Mouse (Mus musculus) stomach, embryonic 14.5 days (tissue): ENCODE data around the gene Narfl. TPM values are rescaled to one million over a fixed set of nuclear protein-coding genes. Genes with fewer than 3 reads are reported as not detected.
A peak's percentile ranks its signal among the peaks of the same experiment; 100 is the strongest.

ENCODE experiments used
- ATAC-seq: fragments of 200-750 bp; cut with Nextera tagmentation; 2 replicates; pipeline ENCODE4 v1.8.0; 2017; ENCODE audit warnings: low read depth, moderate TSS enrichment; ENCODE audit not compliant: insufficient number of reproducible peaks, insufficient read depth, low FRiP score
- H3K27ac ChIP-seq: fragments of 300-500 bp; sonication (generic); 2 replicates; pipeline ENCODE4 v1.5.1; 2014; ENCODE audit warnings: mild to moderate bottlenecking, low read length, moderate library complexity, mixed read lengths
- H3K27me3 ChIP-seq: fragments of 300-500 bp; sonication (generic); 2 replicates; pipeline ENCODE4 v1.6.1; 2014; ENCODE audit warnings: low read length, control low read depth, mixed read lengths; ENCODE audit not compliant: control insufficient read depth, insufficient read depth
- H3K36me3 ChIP-seq: fragments of 300-500 bp; sonication (generic); 2 replicates; pipeline ENCODE4 v1.6.1; 2014; ENCODE audit warnings: mild to moderate bottlenecking, control low read depth, low read length, moderate library complexity, mixed read lengths; ENCODE audit not compliant: control insufficient read depth, insufficient read depth
- H3K4me1 ChIP-seq: fragments of 300-500 bp; sonication (generic); 2 replicates; pipeline ENCODE4 v1.6.1; 2014; ENCODE audit warnings: low read length, control low read depth, mixed read lengths; ENCODE audit not compliant: control insufficient read depth, insufficient read depth
- H3K4me2 ChIP-seq: fragments of 300-500 bp; sonication (generic); replicated peaks from 2 replicates; pipeline ENCODE4 v1.6.1; 2014; ENCODE audit warnings: low read depth, low read length, control low read depth
- H3K4me3 ChIP-seq: fragments of 300-500 bp; sonication (generic); 2 replicates; pipeline ENCODE4 v1.5.1; 2014; ENCODE audit warnings: low read depth, low read length, control low read depth
- H3K9ac ChIP-seq: fragments of 300-500 bp; sonication (generic); replicated peaks from 2 replicates; pipeline ENCODE4 v1.6.1; 2014; ENCODE audit warnings: low read depth, mild to moderate bottlenecking, control low read depth, low read length, moderate library complexity, mixed read lengths
- H3K9me3 ChIP-seq: fragments of 300-500 bp; sonication (generic); 2 replicates; pipeline ENCODE4 v1.6.1; 2016; ENCODE audit warnings: low read depth, low read length, control low read depth; ENCODE audit not compliant: control insufficient read depth
- WGBS: fragments of 180-500 bp; shearing (Covaris S2); extraction: QIAGEN DNeasy Blood & Tissue Kit; methylation state at CpG from one replicate; pipeline ENCODE4 v1.1.7; 2014; 5-methylcytosine and 5-hydroxymethylcytosine counted together
- microRNA-seq: library from miRNA; unstranded; fragments of <30 nt; microRNA quantifications from one replicate; pipeline ENCODE4, GENCODE M21; 2016
- polyA plus RNA-seq: library from polyadenylated mRNA; unstranded; fragments of >200 nt; fragmentation: Nextera tagmentation; extraction: Ambion mirVana; gene quantifications from 2 replicates; pipeline ENCODE4 v1.2.1, GENCODE M21; 2014

Narfl gene
- polyA plus RNA-seq, 1 experiment from 2014 or later = 26.0 TPM

GRCm38 (mm10) chr17:25832436-25833290 is 59.1 kb downstream of the Narfl start:
- Histone ChIP-seq H3K4me2 (peak overlapping the region; percentile 99), H3K27ac (peak overlapping the region; percentile 94), H3K9me3 (no peaks in the 10 kb centered on the region), H3K36me3 (peaks cover 25% of the 10 kb centered on the region), H3K9ac (peak overlapping the region; percentile 74), H3K4me3 (peak overlapping the region; percentile 81), H3K27me3 (no peaks in the 10 kb centered on the region), H3K4me1 (peaks cover 60% of the 10 kb centered on the region)
- WGBS = under 1% methylated on average over 70 of the region's 77 CpGs
- ATAC-seq = peak; percentile 87

Small RNA genes within 50 kb of the gene (microRNA-seq; reads per million reads assigned to microRNA genes)
- gene Gm25083 = not detected
- not detected for gene Mir3082
- gene Mir6966 = not detected

Other genes with a start within 250 kb of the Narfl start
- 7.1 and 8.0 TPM in 2 replicates for gene Sox8, start 203.1 kb upstream of the Narfl start, polyA plus RNA-seq
- 29.0 and 30.1 TPM in 2 replicates for gene Lmf1, start 194.7 kb upstream of the Narfl start, polyA plus RNA-seq
- 1.7 and 3.7 TPM in 2 replicates for gene Gng13, start 56.6 kb upstream of the Narfl start, polyA plus RNA-seq
- gene Chtf18, start 46.4 kb upstream of the Narfl start, polyA plus RNA-seq = 17.3 and 18.6 TPM in 2 replicates
- 22.1 and 25.0 TPM in 2 replicates for gene Rpusd1, start 46.1 kb upstream of the Narfl start, polyA plus RNA-seq
- not detected in 2 replicates for gene Mslnl, start 37.7 kb upstream of the Narfl start, polyA plus RNA-seq
- gene Msln, start 19.4 kb upstream of the Narfl start, polyA plus RNA-seq = 29.5 and 36.0 TPM in 2 replicates
- gene Haghl, start 11.9 kb downstream of the Narfl start, polyA plus RNA-seq = 76.8 and 76.9 TPM in 2 replicates
- 0.30 TPM in 1 of 2 replicates, not detected in the other for gene Ccdc78, start 12.8 kb downstream of the Narfl start, polyA plus RNA-seq
- 109 and 110 TPM in 2 replicates for gene Fam173a, start 19.1 kb downstream of the Narfl start, polyA plus RNA-seq
- not detected in 2 replicates for gene AC134908.4, start 21.9 kb downstream of the Narfl start, polyA plus RNA-seq
- 6.9 and 8.7 TPM in 2 replicates for gene Metrn, start 23.4 kb downstream of the Narfl start, polyA plus RNA-seq
- 4.5 and 4.6 TPM in 2 replicates for gene Fbxl16, start 35.3 kb downstream of the Narfl start, polyA plus RNA-seq
- 25.3 and 28.3 TPM in 2 replicates for gene Wdr24, start 49.9 kb downstream of the Narfl start, polyA plus RNA-seq
- gene Jmjd8, start 55.1 kb downstream of the Narfl start, polyA plus RNA-seq = 41.9 and 44.4 TPM in 2 replicates
- gene Stub1, start 59.6 kb downstream of the Narfl start, polyA plus RNA-seq = 321 and 347 TPM in 2 replicates
- 2.7 and 3.2 TPM in 2 replicates for gene Rhbdl1, start 63.5 kb downstream of the Narfl start, polyA plus RNA-seq
- 1.4 and 2.1 TPM in 2 replicates for gene Gm20683, start 68.0 kb downstream of the Narfl start, polyA plus RNA-seq
- gene Rhot2, start 71.1 kb downstream of the Narfl start, polyA plus RNA-seq = 11.2 and 13.6 TPM in 2 replicates
- gene Wdr90, start 87.7 kb downstream of the Narfl start, polyA plus RNA-seq = 20.1 and 22.5 TPM in 2 replicates
- gene Mcrip2, start 95.0 kb downstream of the Narfl start, polyA plus RNA-seq = 23.2 and 23.3 TPM in 2 replicates
- 66.9 and 67.5 TPM in 2 replicates for gene Mettl26, start 101.3 kb downstream of the Narfl start, polyA plus RNA-seq
- 0.52 and 0.65 TPM in 2 replicates for gene Wfikkn1, start 107.1 kb downstream of the Narfl start, polyA plus RNA-seq
- gene Rab40c, start 146.0 kb downstream of the Narfl start, polyA plus RNA-seq = 17.0 and 17.2 TPM in 2 replicates
- 59.4 and 59.7 TPM in 2 replicates for gene Pigq, start 171.2 kb downstream of the Narfl start, polyA plus RNA-seq
- gene Nhlrc4, start 171.2 kb downstream of the Narfl start, polyA plus RNA-seq = 0.72 TPM in 1 of 2 replicates, not detected in the other
- 0.32 and 0.41 TPM in 2 replicates for gene A930017K11Rik, start 178.8 kb downstream of the Narfl start, polyA plus RNA-seq
- 23.9 and 27.1 TPM in 2 replicates for gene Capn15, start 212.0 kb downstream of the Narfl start, polyA plus RNA-seq